Mouse (Mus musculus) right cerebral cortex, postnatal 10 days (tissue): ENCODE measurements around the gene Card11.

Source experiments
- DNase-seq, 2 experiments: peaks; one replicate each; pipeline ENCODE4 v3.0.0; 2021; ENCODE audit warnings: low spot score in 2 of 2

Card11 gene

DNA sequence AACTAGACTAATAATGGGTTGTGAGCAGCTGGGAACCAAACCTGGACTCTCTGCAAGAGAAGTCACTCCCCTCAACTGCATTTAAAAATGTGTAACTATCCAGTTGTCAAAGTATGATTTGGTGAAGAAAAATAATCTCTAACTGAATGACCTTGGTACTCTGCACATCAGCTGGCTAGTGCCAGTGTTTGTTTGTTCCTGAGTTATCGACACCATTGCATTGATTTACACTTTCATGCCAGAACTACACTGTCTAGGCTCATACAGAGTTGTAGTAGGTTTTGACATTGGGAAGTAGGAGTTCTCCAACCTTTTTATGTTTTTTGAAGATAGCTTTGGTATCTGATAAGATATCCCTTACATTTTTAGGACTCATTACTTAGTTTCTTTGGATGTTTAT lies 81.9 kb downstream of the Card11 start:
- no peak for DNase-seq

- DNase-seq: no peak
Observed at GRCm38 (mm10) chr5:140917807-140918206, 82.6 kb downstream of the Card11 start.

DNA sequence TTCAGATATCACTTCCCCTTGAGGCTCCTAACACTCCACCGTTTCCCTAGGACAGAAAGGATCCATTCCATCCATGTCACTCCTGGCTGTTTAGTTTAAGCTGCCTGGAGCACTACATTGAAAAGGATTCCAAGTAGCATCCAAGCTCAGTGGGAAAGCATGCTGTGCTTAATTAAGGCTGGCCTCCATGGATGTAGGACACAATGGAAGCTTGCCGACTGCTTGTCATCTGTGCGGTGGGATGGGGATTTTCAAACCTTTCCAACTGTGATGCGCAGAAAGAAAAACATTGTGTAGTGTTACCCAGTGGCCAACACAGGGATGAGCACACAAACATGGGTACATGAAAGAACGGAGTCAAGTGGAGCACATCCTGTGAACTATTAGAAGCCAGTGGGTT lies 89.5 kb downstream of the Card11 start:
- no peak for DNase-seq

GRCm38 (mm10) chr5:140900866-140901265 lies 99.5 kb downstream of the Card11 start:
- DNase-seq: no peak

GRCm38 (mm10) chr5:140891080-140891479 lies 109.3 kb downstream of the Card11 start:
- peak in 1 of 2 experiments; percentile 49 for DNase-seq

DNA sequence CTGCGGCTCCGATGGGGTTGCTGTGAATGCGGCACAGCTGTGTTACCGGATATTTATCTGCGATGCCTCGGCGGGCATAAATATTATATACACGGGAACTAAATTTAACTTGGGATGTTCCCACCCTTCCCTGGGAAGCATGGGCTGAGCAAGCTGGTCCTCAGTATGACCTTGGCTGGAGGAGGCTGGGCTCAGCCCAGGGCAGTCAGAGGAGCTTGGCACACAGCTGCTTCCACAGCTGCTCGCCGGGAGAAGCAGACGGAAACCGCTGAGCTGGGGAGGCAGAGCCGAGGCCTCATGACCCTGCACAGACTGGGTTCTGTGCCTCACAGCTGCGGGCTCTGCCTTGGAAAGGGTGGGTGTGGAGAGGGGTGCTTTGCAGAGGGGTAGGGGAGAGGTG lies 110.3 kb downstream of the Card11 start:
- DNase-seq: peak; percentile 43 to 53

GRCm38 (mm10) chr5:140889539-140889938 lies 110.8 kb downstream of the Card11 start:
- peak in 1 of 2 experiments; percentile 48 for DNase-seq

- peak in 1 of 2 experiments; percentile 47 for DNase-seq
Observed at GRCm38 (mm10) chr5:140887871-140888270, 112.5 kb downstream of the Card11 start.

DNA sequence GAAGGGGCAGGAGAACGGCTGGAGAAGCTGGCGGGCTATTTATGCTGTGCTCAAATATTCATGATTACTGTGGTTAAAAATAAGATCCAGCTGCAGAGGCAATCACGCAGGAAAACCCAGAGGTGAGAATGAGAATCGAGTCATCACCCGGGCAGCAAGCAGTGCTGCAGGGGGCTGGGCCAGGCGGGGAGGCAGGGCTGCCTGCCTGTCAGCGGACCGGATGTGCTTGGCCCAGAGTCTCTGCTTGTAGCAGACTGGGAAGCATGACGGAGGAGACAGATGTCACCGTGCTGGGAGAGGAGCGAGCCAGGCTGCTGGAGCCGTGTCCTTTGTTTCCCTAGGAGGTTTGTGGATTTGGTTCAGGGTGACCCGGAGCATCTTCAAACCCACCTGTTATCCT lies 115.4 kb downstream of the Card11 start:
- DNase-seq: peak; percentile 43 to 57

GRCm38 (mm10) chr5:140882391-140882790 lies 118.0 kb downstream of the Card11 start:
- no peak for DNase-seq

GRCm38 (mm10) chr5:140880151-140880550 lies 120.2 kb downstream of the Card11 start:
- DNase-seq: no peak

DNA sequence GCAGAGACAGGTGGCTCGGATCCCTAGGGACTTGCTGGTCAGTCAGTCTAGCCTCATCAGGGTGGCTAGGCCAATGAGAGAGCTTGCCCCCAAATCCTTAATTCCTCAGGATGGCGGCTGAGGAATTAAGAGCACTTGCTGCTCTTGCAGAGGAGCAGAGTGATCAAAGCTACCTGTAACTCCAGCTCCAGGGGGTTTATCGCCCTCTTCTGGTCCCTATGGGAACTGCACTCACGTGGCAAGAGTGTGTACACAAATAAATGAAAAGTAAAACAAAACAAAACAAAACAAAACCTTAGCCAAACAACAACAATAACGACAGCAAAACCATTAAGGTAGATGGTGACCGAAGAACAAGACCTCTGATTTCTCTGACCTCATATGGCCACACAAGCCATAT lies 121.7 kb downstream of the Card11 start:
- no peak for DNase-seq

DNA sequence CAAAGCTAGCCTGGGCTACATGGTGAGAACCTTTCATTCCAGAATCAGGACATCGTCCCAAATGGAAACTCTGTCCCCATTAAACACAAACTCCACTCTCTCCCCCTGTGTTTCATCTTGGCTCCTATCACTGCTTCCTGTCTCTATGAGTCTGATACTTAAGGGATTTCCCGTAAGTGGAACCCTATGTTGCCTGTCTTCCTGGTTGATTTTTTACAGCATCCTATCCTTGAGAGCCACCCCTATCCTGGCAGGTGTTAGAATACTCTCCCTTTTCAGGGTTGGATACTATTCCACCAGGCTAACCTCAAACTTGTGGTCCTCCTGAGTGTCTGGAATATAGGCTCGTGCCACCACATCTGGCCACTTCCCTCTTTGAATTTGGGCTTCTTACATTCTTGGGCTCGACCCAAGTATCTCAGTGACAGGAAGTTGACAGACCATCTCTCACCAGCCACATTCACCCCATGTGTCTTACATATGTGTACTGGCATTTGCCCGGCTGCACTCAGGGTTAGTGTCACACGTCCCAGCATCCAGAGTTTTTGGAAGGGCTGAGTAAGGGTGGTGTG lies 126.6 kb downstream of the Card11 start:
- DNase-seq: no peak

GRCm38 (mm10) chr5:140873039-140873551 lies 127.3 kb downstream of the Card11 start:
- peak in 1 of 2 experiments; percentile 44 for DNase-seq

- DNase-seq: no peak
Observed at GRCm38 (mm10) chr5:140872532-140873038, 127.8 kb downstream of the Card11 start.

DNA sequence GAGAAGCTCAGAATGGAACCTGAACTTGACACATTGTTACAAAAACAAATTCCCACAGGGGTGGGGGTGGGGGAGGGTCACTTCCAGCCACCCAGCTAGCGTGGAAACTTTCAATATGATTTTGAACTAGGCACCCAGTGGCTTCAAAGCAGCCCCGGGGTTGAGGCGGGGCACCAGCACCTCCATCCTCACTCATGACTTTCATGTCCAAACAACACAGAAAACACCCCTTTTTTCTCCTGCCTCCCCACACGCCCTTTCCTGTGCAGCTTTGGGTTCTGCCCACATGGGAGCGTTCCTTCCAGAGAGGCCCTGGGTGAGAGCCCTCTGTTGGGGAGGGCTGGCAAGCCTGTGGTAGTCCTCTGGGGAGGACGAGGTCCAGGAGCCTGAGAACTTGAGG lies 129.1 kb downstream of the Card11 start:
- DNase-seq: no peak

GRCm38 (mm10) chr5:140869034-140869433 lies 131.3 kb downstream of the Card11 start:
- peak; percentile 62 to 79 for DNase-seq

GRCm38 (mm10) chr5:140859730-140860129 lies 140.7 kb downstream of the Card11 start:
- peak in 1 of 2 experiments; percentile 21 for DNase-seq

DNA sequence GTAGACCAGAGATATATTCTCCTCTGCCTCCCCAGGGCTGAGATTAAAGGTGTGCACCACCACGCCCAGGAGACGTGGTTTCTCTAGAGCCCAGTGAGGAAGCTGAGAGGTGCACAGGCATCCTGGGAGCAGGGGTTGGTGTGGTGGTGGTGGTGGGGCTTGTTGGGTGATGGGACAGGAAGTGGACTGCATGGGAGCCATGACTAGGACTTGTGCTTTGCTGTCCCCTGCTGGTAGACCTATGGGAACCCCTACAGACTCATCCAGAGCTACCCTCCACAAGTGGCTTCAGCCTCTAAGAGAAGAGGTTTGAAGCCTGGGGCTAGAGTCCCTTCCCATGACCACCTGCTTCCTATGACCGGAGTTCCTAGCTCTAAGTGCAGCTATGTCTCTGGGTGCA lies 142.0 kb downstream of the Card11 start:
- no peak for DNase-seq

GRCm38 (mm10) chr5:140857432-140858154 lies 142.8 kb downstream of the Card11 start:
- DNase-seq: peak in 1 of 2 experiments; percentile 32

DNA sequence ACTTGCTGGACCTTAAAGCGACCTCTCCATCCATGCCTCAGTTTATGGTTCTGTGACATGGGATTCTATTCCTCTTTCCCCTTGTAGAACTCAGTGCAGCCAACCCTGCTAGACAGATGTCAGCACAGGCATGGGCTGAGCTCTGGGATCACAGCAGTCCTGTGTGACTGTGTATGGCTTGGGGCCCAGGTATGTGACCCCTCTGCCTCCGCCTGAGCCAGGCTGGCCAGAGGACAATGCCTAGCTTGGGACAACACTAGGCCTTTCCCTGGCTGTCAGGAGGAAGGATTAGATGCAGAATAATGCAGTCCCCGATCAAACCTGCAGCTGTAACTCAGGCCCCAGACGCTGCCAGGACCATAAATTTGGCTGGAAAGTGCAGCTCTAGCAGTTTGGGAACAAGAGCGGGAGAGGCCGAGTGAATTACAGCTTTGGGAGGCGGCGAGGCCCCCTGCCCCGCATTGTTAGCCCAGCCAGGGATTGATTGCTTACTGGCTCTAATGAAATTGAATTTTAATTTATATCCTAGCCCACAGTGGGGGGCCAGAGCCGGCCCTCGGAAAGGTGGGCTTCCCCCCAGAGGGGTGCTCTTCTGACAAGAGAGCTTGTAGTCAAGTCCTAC lies 144.4 kb downstream of the Card11 start:
- peak in 1 of 2 experiments; percentile 20 for DNase-seq

DNA sequence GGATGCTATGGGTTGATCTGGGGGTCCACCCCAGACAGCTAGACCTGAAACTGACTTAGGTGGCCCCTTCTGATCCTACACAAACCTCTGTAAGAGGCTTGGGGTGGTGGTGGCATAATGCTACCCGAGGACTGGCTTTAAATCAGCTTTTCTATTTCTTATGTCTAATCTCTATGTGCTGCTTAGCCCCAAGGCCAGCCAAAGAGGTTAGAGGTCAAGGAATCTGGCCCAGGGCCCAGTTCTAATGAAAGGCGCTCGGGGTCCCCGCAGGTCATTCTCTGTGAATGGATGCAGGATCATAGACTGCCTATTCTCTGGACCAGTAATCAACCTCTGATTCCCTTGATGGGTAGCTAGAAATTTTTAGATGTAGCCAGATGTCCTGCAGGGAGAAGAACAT lies 145.7 kb downstream of the Card11 start:
- DNase-seq: no peak

- no peak for DNase-seq
Observed at GRCm38 (mm10) chr5:140853723-140854122, 146.7 kb downstream of the Card11 start.
